Mouse (Mus musculus): ENCODE data around the gene Nphp1.
A peak's percentile ranks its signal among the peaks of the same experiment; 100 is the strongest.

Gene Nphp1

GRCm38 (mm10) chr2:127748316-127748715, 40.4 kb downstream of the Nphp1 start:
- DNase-seq (ENCODE audit: low spot score in 2 of 2), result no peak

DNA sequence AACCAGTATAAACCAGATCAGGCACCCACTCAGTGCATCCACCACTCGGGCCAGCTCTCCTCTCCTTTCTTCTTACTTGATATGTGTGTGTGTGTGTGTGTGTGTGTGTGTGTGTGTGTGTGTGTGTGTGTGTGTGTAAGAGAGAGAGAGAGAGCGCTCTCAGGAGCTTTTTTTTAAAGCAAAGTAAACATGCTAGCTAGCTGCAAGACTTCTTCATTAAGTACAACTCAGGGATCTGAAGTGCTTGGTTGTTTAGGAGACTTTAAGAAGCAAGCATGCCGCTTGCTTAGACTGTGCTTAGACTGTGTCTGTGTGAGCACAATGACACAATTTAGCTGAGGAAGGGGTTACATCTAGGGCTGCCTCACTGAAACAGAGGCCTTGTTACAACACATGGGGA, 46.1 kb downstream of the Nphp1 start:
- no peak for DNase-seq (ENCODE audit: low spot score in 2 of 2)

GRCm38 (mm10) chr2:127740756-127741519, 47.8 kb downstream of the Nphp1 start:
- no peak for DNase-seq (ENCODE audit: low spot score in 2 of 2)

DNA sequence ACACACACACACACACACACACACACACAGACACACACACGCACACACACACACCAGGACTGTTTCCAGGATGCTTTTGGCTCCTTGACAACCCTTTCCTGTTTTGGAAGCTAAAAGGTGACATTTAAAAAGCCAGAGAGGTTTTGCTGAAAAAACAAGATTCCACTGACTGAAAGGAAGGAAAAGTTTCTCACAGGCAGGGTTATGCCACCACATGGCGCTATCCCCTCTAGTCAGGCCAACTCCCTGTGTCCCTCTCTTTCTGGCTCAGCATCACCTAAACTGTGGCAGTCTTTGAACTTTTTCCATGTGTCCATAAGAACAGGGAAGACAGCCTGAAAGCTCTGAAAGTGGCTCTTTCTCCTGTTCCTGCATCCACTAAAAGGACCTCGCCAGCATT, 50.8 kb downstream of the Nphp1 start:
- no peak for DNase-seq (ENCODE audit: low spot score in 2 of 2)

DNA sequence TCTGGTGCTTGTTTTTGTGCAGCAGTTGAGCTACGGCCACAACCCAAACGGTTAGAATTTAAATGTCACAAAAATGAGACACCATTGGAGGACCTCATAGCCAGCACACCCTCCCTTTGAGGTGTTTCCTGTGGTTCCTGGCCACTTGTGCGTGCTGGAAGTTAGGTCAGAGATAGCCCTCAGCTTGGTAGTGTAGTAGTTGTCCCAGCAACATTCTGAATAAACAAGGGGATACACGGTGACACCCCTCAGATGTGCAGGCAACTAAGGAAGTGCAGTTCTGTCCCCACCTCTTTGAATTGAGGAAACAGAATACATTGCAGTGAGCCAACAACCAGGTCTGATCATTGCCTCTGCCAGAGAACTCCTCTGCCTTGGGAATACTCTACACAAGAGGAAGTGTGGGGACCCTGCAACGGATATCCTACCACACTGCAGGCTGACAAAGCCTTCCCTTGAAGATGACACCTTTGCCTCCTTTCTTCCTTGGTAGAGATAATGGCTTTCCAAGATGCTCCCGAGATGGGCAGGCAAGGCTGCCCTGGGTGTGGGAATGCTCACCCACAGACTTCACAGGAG, 52.0 kb downstream of the Nphp1 start:
- no peak for DNase-seq (ENCODE audit: low spot score in 2 of 2)

DNA sequence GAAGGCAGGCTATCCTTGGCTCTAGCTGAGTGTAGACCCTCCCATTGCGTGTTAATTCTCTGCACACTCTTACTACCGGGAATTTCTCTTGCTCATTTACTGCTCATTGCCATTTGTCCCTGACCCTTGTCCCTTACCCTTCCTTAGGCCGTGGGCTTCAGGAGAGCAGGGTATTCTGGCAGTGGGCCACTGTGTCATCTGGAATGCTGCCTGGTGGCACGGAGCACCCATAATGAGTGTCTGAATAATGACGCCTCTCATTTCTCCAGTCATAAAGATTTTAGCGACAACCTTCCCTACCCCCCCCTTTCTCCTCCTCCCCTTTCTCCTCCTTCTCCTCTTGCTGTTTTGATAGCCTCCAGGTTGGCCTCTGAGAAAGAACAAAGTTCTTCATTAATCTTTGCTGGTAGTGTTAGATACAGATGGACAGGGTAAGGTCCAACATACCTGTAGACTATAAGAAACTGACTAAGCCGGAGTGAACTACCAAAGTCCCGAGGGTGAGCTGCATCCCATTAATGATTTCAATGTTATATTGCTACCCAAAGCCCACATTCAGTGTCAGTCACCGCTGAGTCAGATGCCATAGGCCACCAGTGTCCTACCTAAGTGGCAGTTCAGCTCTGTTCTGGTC, 53.1 kb downstream of the Nphp1 start:
- DNase-seq (ENCODE audit: low spot score in 2 of 2), result no peak

DNA sequence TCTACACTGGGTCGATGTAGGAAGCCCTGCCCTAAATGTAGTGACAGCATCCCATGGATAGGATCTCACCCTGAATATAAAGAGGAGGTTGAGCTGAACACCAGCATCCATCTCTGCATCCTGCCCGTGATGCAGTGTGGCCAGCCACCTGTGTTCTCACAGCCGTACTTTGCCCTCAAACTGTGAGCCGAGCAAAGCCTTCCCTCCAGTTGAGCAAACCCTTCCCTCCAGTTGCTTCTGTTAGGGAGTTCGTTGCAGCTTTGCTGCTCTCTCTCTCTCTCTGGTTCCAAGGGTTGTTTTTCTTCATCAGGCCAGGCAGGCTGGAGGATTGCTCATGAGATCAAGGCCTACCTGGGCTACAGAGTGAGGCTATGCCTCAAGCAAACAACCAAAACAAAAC, 53.8 kb downstream of the Nphp1 start:
- DNase-seq (ENCODE audit: low spot score in 2 of 2), result no peak

- DNase-seq (ENCODE audit: low spot score in 2 of 2), result no peak
Measured at GRCm38 (mm10) chr2:127730301-127730997, 58.2 kb downstream of the Nphp1 start.

DNA sequence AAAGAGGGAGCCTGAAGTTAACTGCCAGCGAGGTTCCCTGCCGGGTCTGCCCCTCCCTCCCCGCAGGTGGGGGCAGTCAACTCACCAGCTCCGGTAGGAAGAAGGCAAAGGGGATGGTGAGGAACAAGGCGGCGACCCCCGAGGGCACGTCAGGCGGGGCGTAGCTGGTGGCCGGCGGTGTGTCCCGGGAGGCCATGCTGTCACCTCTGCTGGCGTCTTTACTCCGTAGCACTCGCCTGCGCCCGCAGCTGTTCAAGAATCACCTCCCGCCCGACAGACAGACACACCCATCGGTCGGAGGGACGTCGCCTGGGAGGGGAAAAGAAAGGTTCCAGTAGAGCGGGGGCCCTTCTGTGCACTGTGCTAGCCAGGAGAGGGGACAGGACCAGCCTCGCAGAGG, 59.0 kb downstream of the Nphp1 start, which contains the start of gene Mall:
Mall (minus strand) TSS at position 262 of the 400 bp plus-strand sequence.
- no peak for DNase-seq (ENCODE audit: low spot score in 2 of 2)

DNA sequence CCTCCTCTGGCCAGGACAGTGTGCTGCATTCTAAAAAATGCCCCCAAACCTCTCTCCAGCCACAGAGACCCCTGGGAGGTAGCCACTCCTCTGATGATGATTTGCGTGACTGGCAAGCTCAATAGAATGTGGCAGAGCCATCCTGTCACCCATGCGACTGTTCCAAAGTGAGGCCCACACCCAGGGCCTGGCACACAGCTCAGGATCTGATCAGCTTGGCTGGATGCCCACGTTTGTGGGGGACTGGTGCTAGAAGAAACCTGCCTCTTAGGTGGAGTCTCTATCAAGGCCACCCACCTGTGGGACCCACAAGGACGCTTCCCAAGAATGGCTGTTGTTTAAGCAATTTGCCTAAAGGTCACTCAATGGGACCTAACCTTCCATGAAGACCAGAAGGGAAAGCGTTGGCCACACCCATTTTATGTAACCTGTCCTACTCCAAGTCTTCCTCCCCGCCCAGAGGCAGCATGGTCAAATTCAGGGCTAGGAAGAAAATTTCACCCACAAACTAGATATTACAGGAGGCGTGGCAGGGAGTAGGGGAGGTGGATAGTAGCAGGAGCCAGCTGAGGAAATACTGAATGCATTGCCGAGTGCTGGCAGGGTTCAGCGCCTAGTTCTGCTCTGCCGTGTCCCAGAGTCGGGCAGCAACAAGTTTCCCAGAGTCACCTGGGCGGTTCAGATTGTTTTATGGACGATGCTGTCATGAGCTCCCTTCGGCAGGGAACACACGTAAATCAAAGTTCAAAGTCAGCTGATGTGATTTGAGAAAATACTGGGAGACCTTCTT, 59.8 kb downstream of the Nphp1 start:
- no peak for DNase-seq (ENCODE audit: low spot score in 2 of 2)

- no peak for DNase-seq (ENCODE audit: low spot score in 2 of 2)
Measured at GRCm38 (mm10) chr2:127728146-127728545, 60.6 kb downstream of the Nphp1 start.

DNA sequence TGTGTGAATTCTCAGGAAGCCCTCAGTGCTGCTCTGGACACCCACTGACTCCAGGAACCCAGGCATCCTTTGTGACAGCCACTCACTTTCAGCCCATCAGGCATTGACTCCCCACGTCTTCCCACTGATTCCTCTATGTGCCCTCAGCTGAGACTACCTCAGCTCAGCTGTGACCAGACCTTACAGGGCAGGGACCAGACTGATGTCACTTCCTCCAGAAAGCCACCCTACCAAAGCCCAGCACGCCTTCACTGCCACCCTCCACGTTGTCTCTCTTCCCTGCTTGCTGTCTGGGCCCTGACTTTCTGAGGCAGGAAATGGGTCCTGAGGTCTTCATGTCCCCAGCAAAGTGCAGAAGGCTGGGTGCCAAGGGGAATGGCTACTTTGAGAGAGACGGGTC, 65.5 kb downstream of the Nphp1 start:
- peak; percentile 28 to 41 for DNase-seq (ENCODE audit: low spot score in 2 of 2)

DNA sequence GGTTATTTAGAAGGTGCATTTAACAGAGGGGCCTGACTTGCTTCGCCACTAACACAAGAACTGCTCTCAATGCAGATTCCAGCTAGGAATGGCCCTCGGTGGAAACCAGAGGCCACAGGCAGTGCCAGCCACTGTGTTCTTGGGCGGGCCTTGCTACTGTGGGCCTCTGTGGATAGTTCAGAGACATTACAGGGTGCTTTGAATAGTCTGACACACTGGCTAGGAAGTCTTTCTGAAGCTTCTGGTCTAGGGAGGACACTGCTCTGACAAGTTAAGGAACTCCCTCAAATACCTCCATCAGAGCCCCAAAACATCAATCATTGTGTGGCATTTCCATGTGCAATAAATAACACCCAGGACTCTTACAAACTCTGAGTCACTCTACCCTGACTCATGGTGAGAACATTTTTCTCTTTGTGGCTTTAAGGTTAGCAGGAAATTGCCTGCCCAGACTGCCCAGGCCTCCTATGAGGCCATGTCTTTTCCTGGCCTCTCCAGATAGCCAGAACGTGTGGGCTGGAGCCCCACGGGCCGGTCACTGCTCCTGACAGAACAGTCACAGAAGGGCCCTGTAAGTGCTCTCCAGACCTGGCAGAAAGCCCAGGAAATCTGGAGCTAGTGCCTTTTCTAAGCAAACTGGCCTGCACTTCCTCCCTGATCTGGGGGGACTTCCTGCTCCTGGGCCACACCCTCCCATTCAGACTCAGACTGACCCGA, 66.4 kb downstream of the Nphp1 start:
- peak; percentile 27 to 31 for DNase-seq (ENCODE audit: low spot score in 2 of 2)

GRCm38 (mm10) chr2:127718839-127719468, 69.7 kb downstream of the Nphp1 start:
- DNase-seq (ENCODE audit: low spot score in 2 of 2), result peak; percentile 72 to 76

DNA sequence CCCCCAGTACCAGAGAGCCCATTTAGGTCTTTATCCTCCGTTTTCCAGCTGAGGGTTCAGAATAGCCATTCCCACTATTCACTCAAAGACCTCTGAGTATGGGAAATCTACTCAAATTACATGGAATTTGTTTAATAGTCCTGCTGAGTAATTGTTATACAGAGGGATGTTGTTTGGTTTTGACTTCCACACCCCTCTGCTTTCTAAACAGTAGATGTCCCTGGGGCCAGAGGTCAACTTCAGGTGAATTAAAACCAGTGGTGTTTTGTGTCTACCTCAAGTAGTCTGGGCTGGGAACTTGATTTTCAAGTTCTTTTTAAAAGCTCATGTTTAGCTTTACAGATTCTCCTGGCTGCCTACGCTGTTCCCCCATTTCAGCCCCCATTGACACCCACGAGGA, 74.0 kb downstream of the Nphp1 start:
- no peak for DNase-seq (ENCODE audit: low spot score in 2 of 2)

- no peak for DNase-seq (ENCODE audit: low spot score in 2 of 2)
Measured at GRCm38 (mm10) chr2:127708792-127709191, 79.9 kb downstream of the Nphp1 start.

DNA sequence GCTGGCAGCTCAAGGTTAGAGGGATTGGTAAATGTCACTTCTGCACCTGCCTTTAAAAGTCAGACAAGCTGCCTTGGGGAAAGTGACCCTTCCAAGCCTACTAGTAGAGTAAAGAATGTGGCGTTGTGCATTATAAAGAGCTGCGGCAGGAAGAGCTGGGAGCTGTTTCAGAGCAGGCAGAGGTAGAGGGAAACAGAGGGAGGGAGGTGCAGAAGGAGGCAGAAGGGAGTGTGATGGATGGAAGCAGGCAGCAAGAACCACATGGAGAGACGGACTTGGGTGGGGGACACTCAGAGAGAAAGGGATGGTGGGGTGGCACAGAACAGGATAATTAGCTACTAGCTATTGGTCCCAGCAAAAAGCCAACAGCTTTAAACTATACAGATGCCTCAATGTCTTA, 80.6 kb downstream of the Nphp1 start:
- DNase-seq (ENCODE audit: low spot score in 2 of 2), result no peak

DNA sequence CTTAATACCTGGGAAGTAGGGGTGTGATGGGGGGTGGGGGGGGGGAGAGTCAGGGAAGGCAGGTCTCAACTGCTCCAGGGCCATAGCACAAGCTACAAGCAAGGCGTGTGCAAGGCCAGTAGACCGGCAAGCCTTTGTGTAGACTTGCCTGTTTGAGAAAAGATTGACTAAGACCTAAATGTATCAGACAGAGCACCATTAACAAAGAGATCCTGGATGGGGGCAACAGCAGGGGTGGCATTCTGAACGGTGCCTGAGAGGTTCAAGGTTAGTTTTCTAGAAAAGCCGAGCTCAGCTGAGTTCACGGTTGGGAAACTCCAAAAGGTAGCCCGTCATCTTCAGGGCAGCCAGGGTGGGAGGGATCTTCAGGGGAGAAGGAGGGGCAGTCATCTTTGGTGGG, 83.4 kb downstream of the Nphp1 start:
- DNase-seq (ENCODE audit: low spot score in 2 of 2), result no peak

Data from spleen, postnatal 36 days (tissue).